Mouse (Mus musculus) spleen, postnatal 10 days (tissue): ENCODE results near the gene Myh7.
"Not testable (repeated sequence)": the region's sequence is repeated elsewhere in the genome, so short reads cannot be mapped to it uniquely, and the experiment has no call there.

Experiments
- DNase-seq, 2 experiments: peaks; one replicate each; pipeline ENCODE4 v3.0.0; 2021 to 2022; ENCODE audit warnings: low spot score in 2 of 2

Gene Myh7

DNA sequence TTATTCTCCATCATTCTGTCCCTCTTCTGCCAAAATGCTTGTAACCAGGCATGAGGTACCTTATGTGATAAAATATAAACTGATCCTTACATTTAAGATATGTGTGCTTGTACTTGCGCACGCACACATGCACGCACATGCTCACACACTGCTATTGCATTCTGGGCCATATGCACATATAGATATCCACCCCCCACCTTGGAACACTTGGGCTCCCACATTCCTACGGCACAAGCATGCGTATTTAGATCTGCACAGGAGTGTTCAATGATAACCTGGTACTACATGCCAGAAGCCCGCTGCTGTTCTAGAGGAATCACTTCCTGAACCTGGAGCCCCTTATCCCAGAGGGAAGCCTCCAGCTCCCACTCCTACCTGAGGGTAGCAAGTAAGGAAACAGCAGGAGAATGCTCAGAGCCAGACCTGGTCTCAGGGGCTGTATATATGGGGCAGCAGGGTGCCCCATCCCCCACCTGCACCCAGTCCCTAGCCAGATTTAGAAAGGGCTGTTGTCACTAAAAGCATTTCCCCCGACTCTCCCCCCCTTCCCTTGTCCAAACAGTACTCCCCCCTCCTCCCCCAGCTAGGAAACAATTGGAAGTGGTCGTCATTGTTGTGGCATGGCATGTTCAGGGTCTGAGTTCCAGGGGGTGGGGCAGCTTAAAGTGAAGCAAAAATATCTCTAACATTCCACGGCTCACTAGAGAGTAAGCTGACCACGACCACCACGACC is at the start of gene Myh7:
Myh7 (minus strand) TSS at position 491 of the 733 bp plus-strand sequence.
- DNase-seq, result no peak

DNA sequence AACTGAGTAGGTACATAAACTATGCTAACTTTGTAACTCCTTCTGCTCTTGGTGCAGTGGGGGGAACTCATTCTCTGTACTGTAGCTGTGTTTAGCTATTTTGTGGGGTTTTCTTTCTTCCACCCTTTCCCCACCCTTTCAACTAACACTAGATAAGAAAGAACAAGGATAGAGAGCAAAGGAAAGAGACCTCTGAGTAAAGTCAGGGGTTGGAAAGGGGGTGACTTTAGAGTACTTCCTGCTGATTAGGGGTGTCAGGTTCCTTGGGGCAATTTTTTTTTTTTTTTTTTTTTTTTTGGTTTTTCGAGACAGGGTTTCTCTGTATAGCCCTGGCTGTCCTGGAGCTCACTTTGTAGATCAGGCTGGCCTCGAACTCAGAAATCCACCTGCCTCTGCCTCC is 49.3 kb upstream of the Myh7 start:
- not testable (repeated sequence) for DNase-seq

DNA sequence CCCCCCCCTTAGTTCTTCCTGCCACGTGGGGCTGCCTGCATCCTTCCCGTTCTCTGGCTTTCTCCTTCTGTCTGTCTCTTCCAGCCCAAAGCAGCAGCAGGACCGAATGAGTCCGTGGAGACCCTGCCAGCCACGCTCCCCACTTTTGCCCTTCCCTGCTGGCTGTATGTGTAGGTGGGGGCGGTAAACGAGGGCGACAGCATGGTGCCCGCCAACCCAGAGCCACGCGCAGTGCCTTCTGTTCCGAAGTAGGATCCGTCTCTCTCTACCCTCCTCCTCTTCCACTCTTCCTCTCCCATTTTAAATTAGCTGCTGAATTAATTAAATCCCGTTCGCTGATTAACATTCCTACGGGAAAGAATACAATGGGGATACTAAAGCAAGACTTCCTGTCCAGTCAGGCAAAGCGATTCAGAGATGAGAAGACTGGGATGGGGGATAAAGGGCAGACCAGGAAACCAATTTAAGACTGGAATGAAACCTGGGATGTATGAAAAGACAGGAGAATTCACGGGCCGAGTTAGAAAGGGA is 38.3 kb upstream of the Myh7 start:
- no peak for DNase-seq

DNA sequence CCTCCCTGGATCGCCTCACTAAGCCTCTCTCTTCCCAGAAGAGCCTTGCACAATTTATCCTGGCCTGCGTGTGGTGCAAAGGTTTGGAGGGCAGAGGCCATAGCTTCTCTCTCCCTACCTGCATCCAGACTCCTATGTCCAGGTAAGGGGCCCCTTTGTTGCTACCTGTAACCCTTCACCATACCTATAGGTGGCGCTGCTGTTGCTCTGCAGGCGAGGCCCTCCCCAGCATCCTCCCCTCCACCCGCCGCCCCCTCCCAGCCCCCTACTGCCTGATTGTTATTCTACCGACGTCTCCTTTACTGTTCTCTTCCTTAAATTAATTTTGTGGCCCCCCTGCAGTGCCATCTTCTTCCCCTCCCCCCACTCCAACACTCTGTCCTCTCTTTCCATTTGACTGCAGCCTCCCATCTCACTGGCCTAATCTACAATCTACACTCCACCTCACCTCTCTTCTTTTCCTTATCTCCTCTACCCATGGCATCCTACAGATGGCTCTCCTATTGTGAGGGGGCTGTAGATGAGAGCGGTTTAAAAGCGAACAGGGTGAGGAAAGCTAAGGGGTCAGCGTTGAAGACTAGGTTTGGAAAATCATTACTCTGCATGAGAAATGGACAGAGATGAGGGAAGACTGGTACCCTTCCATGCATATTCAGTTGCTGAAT is 34.7 kb upstream of the Myh7 start:
- peak in 1 of 2 experiments; percentile 44 for DNase-seq

DNA sequence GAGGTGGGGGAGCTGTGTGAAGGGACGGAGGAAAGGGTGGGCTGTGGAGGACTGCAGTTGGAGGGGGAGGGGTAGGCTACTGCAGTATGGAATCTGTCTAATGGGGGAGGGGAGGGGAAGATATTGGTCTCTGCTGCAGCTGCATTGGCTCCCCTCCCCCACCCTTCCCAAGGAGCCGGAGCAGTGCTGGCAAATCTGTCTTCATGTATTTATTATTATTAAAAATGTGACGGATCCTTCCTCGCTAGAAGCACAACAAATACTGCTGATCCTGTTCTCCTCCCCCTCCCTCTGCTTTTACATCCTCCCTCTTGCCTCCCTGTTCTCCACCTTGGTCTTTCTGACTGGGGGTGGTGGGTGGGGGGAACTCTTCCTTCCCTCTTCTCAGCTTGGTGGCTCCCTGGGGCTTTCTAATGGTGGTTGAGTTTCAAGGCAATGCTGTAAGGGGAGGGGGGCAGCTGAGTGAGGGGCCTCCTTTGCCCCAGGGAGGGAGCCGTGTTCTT is 34.0 kb upstream of the Myh7 start:
- DNase-seq, result no peak

DNA sequence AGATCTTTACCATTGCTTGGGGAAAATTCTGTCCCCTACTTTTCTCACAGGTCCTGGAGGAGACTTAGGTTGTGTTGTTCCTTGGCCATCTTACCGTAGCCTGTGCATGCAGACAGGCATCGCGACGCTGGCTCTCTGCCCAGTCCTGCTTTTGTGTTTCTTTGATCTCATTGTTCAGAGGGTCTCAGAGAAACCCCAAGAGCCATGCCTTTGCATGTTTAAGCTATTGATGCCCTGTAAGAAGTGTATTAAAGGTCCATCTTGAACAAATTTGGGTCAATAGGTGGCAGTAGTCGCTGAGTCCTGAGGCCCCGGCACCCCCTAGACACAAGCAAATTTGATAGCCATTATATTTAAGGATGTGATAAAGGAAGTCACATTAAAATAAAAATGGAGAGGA is 33.2 kb upstream of the Myh7 start:
- no peak for DNase-seq

DNA sequence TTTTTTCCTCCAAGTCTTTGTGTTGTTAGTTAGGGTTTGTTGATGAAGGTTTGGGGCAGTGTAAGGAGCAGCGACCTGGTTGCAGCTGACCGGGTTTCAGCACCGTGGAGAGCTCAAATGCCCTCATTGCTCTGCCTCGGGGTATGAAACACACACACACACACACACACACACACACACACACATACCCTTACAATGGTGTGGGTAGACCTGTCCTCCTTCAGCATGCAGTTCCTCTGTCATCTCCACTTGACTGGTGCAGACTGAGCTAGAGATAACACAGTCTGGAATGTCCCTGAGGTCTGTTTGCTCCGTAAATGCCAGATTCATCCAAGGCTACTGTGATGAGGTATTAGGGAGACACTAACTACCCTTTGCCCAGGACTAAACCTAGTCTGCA is 32.8 kb upstream of the Myh7 start:
- DNase-seq, result no peak

DNA sequence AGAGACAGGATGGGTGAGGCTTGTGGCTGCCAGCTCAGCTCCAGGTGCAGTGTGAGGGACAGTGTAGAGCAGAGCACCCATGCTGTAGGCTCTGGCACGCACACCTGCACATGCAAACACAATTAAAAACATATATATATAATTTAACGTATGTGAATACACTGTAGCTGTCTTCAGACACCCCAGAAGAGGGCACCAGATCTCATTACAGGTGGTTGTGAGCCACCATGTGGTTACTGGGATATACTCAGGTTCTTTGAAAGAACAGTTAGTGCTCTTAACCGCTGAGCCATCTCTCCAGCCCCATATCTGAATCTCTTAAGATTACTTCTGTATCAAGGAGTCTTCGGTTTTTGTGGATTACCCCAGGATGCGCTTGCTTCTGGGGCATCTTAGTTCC is 31.1 kb upstream of the Myh7 start:
- DNase-seq, result no peak

DNA sequence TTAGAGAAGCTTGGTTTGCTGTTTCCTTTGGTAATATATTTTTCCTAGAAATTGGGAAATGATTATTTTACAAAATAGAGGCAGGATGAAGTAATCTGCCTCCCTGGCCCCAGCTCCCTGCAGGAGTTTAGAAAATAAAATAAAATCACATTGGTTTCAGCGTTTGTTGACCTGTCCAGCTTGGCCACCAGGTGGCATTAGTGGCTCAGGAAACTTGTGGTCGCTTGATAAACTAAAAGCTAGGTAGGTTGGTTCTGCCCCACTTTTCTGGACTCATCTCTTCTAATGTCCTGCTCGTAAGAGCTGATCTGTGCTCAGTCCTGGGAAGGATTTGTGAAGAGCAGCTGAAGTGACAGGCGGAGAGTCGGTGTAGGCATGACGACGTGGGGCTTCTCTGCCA is 29.8 kb upstream of the Myh7 start:
- DNase-seq, result peak in 1 of 2 experiments; percentile 72

DNA sequence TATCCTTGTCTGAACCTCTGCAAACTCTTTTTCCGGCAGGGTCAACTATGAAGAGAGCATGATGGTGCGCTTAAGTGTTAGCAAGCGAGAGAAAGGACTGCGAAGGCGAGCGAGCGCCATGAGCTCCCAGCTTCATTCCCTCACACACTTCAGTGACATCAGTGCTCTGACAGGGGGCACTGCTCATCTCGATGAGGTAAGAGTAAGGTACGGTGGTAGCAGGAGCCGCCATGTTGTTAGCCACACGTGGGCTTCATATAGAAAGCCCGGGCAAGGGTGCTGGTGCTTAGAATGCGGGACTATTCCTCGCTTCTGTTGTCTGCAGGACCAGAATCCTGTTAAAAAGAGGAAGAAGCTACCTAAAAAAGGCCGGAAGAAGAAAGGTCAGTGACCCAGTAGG is 28.6 kb upstream of the Myh7 start:
- no peak for DNase-seq

DNA sequence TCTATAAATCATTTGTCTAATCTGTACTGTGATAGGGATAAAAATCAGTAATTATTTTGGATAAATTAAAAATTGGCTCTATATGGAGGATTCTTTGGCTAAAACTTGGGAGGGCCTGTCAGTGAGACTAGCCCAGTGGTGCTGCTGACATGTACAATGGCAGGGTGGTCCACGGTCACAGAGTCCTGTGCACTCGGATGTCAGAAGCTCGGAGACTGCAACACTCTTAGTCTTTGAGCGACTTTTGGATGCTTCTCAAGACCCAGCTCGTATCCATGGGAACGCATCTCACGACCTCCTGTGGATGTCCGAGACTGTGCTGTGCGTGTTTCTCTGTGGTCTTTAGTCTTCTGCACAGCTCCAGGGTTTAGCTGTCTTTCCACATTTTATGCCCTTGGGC is 26.0 kb upstream of the Myh7 start:
- no peak for DNase-seq

DNA sequence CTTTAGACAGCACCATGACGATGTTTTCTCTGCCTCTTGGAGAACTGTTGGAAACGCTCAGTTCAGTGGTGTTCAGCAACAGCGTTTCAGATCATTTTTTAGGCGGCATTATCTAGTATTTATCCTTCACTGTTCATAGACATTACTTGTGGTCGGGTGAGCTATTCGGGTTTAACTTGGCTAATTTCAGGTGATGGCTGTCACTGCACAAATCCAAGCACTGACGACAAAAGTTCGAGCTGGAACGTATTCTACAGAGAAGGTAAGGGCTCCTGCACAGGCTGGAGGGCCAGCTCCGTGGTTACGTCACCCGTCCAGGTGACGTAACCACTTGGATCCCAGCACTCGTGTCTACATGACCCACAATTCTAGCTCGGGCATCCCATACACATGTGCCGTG is 22.4 kb upstream of the Myh7 start:
- DNase-seq, result no peak

DNA sequence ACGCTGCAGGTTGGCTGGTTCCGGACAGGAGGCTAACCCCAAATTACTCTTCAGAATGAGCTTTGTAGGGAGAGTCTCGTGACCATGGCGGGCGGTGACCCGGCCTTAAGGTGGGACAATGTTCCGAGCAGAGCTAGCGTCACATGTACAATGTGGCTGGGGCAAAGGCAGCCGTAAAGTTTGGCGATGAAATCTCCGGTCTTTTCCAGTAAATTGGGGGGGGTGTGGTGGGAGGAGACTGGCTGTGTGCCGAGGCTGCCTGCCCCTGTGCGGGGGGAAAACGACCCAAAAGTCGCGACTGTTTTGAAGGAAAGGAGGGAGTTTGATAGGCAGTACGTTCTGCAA is 21.3 kb upstream of the Myh7 start:
- DNase-seq, result no peak

DNA sequence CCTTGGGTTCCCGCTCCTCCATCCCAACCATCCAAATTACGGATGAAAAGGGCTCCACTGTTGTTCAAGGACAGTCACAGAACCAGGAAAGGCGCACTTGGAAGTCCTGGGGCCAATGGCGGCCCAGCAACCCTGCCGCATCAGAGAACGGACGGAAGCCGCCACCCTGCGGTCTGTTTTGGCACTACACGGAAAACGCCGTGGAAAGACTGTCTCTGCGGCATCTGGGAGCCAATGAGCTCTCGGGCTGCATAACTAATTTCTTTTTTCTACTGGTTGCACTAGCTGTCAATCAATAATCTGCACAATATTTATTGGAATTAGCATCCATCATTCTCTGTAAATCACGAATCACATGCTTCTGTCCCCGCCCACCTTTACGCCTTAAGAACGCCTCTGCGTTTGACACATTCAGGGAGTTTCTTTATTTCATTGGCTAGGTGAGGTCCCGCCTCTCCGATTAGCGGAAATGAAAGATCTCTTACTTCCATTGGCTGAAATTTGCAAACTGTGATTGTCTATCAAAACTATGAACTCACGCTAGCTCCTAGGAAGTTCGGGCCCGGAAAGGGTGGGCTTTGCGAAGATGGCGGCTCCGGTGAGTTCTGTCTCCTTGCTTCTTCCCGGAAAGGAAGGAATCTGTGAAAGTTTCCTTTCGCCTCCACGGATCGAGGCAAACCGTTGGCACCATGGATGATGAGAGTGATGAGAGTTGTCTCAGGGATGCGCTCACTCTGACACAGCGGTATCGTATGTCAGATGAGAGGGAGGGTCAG is 20.8 kb upstream of the Myh7 start, which contains the start of gene Ngdn:
Ngdn (plus strand) TSS at position 464 of the 776 bp plus-strand sequence.
- peak; percentile 97 for DNase-seq

DNA sequence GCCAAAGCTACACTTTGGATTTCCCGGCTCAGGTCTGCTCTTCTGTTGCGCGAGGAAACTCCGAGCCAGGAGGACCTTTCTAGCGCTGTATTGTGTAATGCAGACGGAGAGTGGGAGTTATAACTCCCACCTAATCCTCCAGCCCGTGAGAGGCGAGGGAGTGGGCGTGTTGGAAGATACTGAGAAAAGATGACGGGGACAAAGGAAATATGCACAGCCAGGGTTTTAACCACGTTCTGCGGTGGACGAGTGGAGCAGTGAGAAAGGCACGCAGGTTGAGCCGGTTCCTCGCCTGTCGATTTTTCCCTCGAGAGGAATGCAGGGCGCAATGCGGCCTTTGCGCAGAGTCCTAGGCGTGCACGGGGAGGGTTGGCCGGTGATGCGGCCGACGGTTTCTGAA is 20.2 kb upstream of the Myh7 start:
- no peak for DNase-seq

DNA sequence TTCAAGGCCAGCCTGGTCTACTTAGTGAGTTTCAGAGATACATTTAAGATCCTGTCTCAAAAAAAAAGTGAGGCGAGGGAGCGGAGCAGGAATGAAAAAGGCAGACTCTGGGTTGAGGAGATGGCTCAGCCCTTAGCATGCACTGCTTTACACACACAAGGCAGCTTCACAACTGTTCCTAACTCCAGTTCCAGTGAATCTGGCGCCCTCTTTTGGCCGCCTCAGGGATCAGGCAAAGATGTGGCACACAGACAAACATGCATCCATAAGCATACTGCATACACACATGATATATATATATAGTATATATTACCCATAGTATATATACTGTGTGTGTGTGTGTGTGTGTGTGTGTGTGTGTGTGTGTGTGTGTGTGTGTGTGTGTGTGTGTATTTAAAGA is 16.7 kb upstream of the Myh7 start:
- DNase-seq, result peak in 1 of 2 experiments; percentile 28

DNA sequence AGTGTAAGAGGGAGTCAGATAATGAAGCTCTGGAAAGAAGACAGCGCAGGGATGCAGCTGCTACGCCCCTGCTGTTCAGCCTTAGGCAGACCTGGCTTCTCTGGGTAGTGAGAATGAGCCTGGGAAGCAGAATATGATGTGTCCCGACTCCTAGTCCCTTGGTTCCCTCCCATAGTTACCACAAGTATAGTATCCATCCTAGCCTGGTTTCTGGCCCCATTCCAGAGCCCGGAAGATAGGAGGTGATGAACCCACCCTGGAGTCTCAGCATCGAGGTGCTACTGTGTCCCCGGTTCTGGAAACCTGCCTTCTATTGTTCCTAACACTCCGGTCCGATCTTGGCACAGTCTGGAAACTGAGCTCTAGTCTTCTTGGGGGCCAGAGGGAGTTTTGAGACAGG is 14.0 kb upstream of the Myh7 start:
- DNase-seq, result no peak

DNA sequence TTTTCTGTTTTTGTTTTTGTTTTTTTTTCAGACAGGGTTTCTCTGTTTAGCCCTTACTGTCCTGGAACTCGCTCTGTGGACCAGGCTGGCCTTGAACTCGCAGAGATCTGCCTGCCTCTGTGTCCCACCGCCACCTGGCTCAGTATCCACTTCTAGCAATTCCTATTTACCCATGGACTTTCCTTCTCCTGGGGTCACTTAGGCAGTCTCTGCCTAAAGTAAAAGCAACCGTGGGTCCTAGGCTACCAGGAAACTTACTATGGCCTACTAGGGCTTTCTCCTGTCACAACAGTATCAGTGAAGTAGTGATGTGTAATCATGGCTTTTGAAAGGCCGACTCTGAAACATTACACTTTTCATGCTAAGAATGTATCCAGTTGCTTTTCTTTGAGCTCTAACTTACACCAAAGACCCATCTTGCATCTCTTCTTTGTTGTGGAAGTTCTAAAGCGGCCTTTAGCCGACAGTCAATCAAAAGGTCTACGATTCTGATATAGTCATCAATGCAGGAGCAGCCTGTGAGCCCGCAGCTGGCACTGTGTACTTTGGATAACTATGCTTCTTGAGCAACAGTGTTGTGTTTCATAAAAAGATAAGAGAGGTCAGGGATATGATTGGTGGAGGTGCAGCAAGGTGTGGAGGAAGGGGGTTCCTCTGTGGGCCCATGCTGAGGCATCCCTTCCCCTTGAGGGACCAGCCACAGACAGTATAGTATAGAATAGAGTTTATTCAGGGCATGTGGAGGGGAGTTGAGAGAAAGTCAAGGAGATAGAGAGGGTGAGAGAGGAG is 12.9 kb upstream of the Myh7 start:
- no peak for DNase-seq

DNA sequence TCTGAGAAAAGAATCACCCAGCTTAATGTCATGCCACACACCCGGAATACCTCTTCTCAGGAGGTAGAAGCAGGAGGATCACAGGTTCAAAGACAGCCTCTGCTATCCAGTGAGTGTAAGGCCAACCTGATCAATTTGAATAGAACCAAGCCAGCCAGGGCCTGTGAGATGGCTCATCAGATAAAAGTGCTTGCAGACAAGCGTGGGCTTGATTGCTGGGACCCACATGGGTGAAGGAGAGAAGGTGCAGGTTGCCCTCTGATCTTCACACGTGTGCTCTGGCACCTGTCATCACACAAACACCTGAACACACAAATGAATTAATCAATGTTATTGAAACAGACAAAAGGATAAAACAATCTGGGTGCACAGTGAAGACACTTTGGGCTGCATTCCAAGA is 12.1 kb upstream of the Myh7 start:
- no peak for DNase-seq

DNA sequence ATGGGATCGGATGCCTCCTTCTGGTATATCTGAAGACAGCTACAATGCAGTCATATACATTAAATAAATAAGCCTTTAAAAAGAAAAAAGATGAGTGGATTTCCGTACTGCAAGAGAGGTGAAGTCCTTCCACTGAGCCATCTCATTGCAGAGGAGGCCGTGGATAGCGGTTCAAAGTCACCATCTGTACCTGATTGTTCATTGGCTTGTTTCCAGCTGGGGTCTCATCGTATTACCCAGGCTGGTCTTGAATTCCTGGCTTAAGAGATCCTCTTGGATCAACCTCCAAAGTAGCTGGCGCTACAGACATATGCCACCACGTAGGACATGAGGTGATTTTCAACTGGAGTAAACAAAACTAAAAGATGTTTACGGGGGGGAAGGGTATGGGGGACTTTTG is 11.5 kb upstream of the Myh7 start:
- DNase-seq, result no peak

DNA sequence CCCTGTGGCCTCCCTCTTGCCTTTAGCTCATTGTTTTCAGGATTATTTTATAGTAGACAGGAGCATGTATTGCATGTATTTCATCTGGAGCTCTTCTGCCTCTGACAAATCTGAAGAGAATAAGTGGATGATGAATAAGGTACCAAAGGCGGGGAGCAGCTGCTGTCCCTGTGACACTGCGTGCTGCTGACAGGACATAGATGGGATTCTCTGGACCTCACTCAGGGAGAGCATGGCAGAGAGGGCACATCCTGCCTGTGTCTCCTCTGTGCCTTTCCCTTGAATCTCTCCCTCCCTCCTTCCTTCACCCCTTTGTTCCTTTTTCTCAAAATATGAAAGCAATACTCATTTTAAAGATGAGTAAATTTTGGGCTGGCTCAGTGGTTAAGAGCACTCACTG is 11.1 kb upstream of the Myh7 start:
- no peak for DNase-seq
